Mouse (Mus musculus) limb, embryonic 11.5 days (tissue): ENCODE results near the gene Zfp263. TPM values are rescaled to one million over a fixed set of nuclear protein-coding genes. Genes with fewer than 3 reads are reported as not detected.

Experiments used
- ATAC-seq: fragments of 200-750 bp; cut with Nextera tagmentation; 2 replicates; pipeline ENCODE4 v1.8.0; 2017; ENCODE audit warnings: low read depth; ENCODE audit not compliant: insufficient number of reproducible peaks, low FRiP score, low TSS enrichment
- DNase-seq: peaks from one replicate; pipeline ENCODE4 v3.0.0-alpha.2; 2015; ENCODE audit warnings: low spot score
- H3K27ac ChIP-seq: fragments of 300-500 bp; sonication (generic); replicated peaks from 2 replicates; pipeline ENCODE4 v1.5.1; 2014; ENCODE audit warnings: low read depth, mild to moderate bottlenecking, low read length
- H3K27me3 ChIP-seq: fragments of 300-500 bp; sonication (generic); 2 replicates; pipeline ENCODE4 v1.6.1; 2014; ENCODE audit warnings: mild to moderate bottlenecking, low read length, mixed read lengths; ENCODE audit not compliant: control insufficient read depth, insufficient read depth
- H3K36me3 ChIP-seq: fragments of 300-500 bp; sonication (generic); 2 replicates; pipeline ENCODE4 v1.6.1; 2014; ENCODE audit warnings: mild to moderate bottlenecking, low read length, moderate library complexity, mixed read lengths; ENCODE audit not compliant: control insufficient read depth, insufficient read depth
- H3K4me1 ChIP-seq: fragments of 300-500 bp; sonication (generic); 2 replicates; pipeline ENCODE4 v1.6.1; 2014; ENCODE audit warnings: low read length, mixed read lengths; ENCODE audit not compliant: control insufficient read depth, insufficient read depth
- H3K4me2 ChIP-seq: fragments of 300-500 bp; sonication (generic); 2 replicates; pipeline ENCODE4 v1.6.1; 2014; ENCODE audit warnings: low read depth, mild to moderate bottlenecking, moderate library complexity; ENCODE audit not compliant: severe bottlenecking
- H3K4me3 ChIP-seq: fragments of 300-500 bp; sonication (generic); 2 replicates; pipeline ENCODE4 v1.5.1; 2014; ENCODE audit warnings: low read depth, low read length
- H3K9ac ChIP-seq: fragments of 300-500 bp; sonication (generic); 2 replicates; pipeline ENCODE4 v1.6.1; 2014; ENCODE audit warnings: mild to moderate bottlenecking, low read length
- H3K9me3 ChIP-seq: fragments of 300-500 bp; sonication (generic); 2 replicates; pipeline ENCODE4 v1.6.1; 2016; ENCODE audit warnings: low read length; ENCODE audit not compliant: control insufficient read depth
- WGBS: fragments of 180-500 bp; shearing (Covaris S2); extraction: QIAGEN DNeasy Blood & Tissue Kit; methylation state at CpG from one replicate; pipeline ENCODE4 v1.1.7; 2014; 5-methylcytosine and 5-hydroxymethylcytosine counted together
- polyA plus RNA-seq: library from polyadenylated mRNA; unstranded; fragments of >200 nt; fragmentation: Nextera tagmentation; extraction: Ambion mirVana; gene quantifications from 2 replicates; pipeline ENCODE4 v1.2.1, GENCODE M21; 2014

Zfp263 gene
- polyA plus RNA-seq, 1 experiment from 2014 or later = 27.5 TPM

DNA sequence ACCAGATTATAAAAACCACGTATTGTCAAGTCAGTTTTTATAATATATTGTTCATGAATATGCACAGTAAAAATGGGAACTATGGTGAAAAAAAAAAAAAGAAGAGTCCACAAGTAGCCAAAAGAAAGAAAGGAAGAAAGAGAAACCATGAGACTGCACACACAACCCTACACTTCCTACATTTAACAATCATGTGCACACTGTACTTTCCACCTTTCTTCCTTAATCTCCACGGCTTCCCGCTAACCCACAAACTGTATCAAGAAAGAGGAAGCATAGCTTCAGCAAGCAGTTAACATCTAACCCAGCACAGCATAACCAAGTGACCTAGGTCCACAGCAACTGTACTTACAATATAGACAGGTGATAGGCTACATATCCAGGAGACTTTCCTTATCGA, 11.3 kb upstream of the Zfp263 start:
- 91% methylated on average over 4 of the region's 4 CpGs for WGBS
- Histone ChIP-seq H3K9me3 (no peaks in the 10 kb centered on the region), H3K36me3 (no peaks in the 10 kb centered on the region), H3K9ac (no peak overlapping the region), H3K4me2 (no peak overlapping the region), H3K27ac (no peak overlapping the region), H3K4me3 (no peak overlapping the region), H3K4me1 (no peaks in the 10 kb centered on the region), H3K27me3 (no peaks in the 10 kb centered on the region)
- DNase-seq (no peak), ATAC-seq (no peak)

DNA sequence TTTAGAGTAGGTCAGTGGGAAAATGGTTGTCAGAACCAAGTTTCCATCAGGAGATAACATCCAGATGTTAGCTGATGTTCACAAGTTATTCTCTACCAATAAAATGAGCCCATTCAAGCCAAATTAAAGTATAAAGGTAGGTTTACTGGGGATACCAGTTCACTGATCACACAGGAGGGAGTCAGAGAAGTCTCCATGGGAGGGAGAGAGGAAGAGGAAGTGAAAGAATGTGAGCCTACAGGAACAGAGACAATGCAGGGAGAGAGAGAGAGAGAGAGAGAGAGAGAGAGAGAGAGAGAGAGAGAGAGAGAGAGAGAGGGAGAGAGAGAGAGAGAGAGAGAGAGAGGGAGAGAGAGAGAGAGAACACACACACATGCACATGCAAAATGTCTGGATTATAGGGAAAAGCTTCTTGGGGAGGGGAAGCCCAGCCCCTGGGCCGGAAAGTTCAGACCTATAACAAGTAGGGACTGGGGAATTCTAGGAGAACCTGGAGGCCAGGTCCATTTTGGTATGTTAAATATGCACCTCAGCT, 10.6 kb upstream of the Zfp263 start:
- H3K9ac ChIP-seq = no peak overlapping the region
- no peak overlapping the region for H3K4me3 ChIP-seq
- no peak for ATAC-seq
- H3K27me3 ChIP-seq = no peaks in the 10 kb centered on the region
- no peak overlapping the region for H3K4me2 ChIP-seq
- H3K27ac ChIP-seq = no peak overlapping the region
- H3K4me1 ChIP-seq = no peaks in the 10 kb centered on the region
- WGBS = 67% methylated on average over 1 of the region's 1 CpGs
- no peak for DNase-seq
- no peaks in the 10 kb centered on the region for H3K36me3 ChIP-seq
- H3K9me3 ChIP-seq = no peaks in the 10 kb centered on the region

DNA sequence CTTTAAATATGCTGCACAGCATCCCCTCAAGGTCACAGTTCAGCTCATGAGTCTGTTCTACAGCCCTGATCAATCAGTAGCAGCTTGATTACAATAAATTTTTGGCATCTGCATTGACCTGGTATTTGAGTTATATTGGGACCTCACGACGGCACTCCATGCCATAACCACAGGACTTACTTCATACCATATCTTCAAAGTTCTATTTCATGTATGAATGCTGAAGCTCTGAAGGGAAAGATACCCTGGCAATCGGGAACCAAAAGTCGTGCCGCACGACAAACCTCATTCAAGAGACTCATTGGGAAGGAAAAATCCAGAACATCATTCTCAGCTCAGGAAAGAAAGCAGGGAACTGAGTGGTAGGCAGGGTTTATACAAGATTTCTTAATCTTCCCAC, 1.4 kb upstream of the Zfp263 start:
- Histone ChIP-seq H3K9ac (no peak overlapping the region), H3K27ac (no peak overlapping the region), H3K27me3 (no peaks in the 10 kb centered on the region), H3K4me2 (no peak overlapping the region), H3K9me3 (no peaks in the 10 kb centered on the region), H3K36me3 (peaks cover 3% of the 10 kb centered on the region; the same call in 1 of the 2 replicates), H3K4me1 (peaks cover 9% of the 10 kb centered on the region), H3K4me3 (no peak overlapping the region)
- 98% methylated on average over 6 of the region's 6 CpGs for WGBS
- DNase-seq (no peak), ATAC-seq (no peak)

DNA sequence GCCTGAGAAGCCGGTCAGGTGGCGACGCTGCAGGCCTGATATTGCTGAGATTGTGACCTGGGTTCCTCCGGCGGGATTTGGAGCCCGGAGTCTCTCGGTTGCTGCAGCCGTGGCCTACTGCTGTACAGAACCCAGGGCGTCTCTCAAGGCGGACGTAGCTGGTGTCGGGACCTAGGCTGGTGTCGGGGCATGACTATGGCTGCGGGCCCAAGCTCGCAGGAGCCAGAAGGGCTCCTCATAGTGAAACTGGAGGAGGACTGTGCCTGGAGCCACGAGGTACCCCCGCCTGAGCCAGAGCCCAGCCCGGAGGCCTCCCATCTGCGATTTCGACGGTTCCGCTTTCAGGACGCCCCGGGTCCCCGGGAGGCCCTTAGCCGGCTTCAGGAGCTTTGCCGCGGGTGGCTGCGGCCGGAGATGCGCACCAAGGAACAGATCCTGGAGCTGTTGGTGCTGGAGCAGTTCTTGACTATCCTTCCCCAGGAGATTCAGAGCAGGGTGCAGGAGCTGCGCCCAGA, 350 bp downstream of the Zfp263 start:
- DNase-seq (no peak), ATAC-seq (no peak)
- Histone ChIP-seq H3K27me3 (no peaks in the 10 kb centered on the region), H3K9me3 (peaks cover 5% of the 10 kb centered on the region; the same call in 1 of the 2 replicates), H3K9ac (peak overlapping the region; percentile 79), H3K36me3 (peaks cover 18% of the 10 kb centered on the region), H3K27ac (0 out of 2 replicates have a peak overlapping the region, but pooled peaks have one; percentile 43), H3K4me2 (peak overlapping the region; percentile 89), H3K4me1 (peaks cover 9% of the 10 kb centered on the region), H3K4me3 (peak overlapping the region; percentile 79)
- under 1% methylated on average over 32 of the region's 32 CpGs for WGBS

DNA sequence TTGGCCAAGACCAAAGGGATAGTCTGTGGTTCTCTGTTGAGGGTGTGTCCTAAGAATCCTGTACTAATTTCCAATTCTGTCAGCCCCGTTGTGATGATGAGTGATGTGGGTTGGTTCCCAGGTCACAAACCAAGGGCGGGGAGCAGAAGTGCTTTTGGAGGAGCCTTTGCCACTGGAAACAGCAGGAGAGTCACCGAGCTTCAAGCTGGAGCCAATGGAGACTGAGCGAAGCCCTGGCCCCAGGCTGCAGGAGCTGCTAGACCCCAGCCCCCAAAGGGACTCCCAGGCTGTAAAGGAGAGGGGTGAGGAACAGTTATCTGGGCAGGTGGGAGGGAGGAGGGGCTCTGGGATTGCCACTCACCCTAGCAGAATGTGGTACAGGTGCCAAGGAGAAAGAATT, 1.8 kb downstream of the Zfp263 start:
- peak overlapping the region; percentile 89 for H3K4me2 ChIP-seq
- H3K4me3 ChIP-seq = no peak overlapping the region
- no peak overlapping the region for H3K9ac ChIP-seq
- peaks cover 8% of the 10 kb centered on the region; the same call in 1 of the 2 replicates for H3K9me3 ChIP-seq
- WGBS = 80% methylated on average over 4 of the region's 4 CpGs
- H3K27ac ChIP-seq = no peak overlapping the region
- DNase-seq (no peak), ATAC-seq (no peak)
- peaks cover 9% of the 10 kb centered on the region for H3K4me1 ChIP-seq
- H3K27me3 ChIP-seq = no peaks in the 10 kb centered on the region
- H3K36me3 ChIP-seq = peaks cover 30% of the 10 kb centered on the region

DNA sequence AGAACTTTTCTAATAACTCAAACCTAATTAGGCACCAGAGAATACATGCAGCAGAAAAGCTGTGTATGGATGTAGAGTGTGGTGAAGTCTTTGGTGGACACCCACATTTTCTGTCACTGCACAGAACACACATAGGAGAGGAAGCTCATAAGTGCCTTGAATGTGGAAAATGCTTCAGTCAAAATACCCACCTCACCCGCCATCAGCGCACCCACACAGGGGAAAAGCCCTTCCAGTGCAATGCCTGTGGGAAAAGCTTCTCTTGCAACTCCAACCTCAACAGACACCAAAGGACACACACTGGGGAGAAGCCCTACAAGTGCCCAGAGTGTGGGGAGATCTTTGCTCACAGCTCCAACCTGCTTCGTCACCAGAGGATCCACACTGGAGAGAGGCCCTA, 5.1 kb downstream of the Zfp263 start:
- Histone ChIP-seq H3K4me2 (no peak overlapping the region), H3K9me3 (peaks cover 8% of the 10 kb centered on the region; the same call in 1 of the 2 replicates), H3K27me3 (no peaks in the 10 kb centered on the region), H3K9ac (no peak overlapping the region), H3K4me3 (no peak overlapping the region), H3K4me1 (peaks cover 9% of the 10 kb centered on the region), H3K27ac (no peak overlapping the region), H3K36me3 (peaks cover 40% of the 10 kb centered on the region)
- no peak for DNase-seq
- 99% methylated on average over 3 of the region's 3 CpGs for WGBS
- no peak for ATAC-seq

DNA sequence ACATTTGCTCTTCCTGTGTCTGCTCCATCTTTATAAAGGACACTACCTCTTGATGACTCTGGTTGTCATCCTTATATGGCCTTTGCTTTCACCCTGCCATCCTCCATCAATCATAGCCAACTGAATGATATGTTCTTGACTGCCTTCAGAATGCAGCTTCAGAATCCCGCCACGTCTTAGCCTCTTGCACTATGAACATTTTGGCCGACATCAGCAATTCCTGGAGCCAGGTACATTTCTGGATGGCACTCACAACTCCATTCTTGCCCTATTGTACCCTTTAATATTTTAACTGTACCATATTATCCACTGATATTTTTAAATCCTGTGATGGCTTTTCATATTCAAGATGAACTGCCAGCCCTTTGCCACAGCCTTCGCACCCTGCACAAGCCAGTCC, 27.7 kb downstream of the Zfp263 start:
- Histone ChIP-seq H3K27ac (no peak overlapping the region), H3K9me3 (no peaks in the 10 kb centered on the region), H3K9ac (no peak overlapping the region), H3K36me3 (no peaks in the 10 kb centered on the region), H3K4me3 (no peak overlapping the region), H3K4me1 (no peaks in the 10 kb centered on the region), H3K27me3 (no peaks in the 10 kb centered on the region), H3K4me2 (no peak overlapping the region)
- DNase-seq (no peak), ATAC-seq (no peak)
- WGBS = 95% methylated on average over 4 of the region's 4 CpGs

DNA sequence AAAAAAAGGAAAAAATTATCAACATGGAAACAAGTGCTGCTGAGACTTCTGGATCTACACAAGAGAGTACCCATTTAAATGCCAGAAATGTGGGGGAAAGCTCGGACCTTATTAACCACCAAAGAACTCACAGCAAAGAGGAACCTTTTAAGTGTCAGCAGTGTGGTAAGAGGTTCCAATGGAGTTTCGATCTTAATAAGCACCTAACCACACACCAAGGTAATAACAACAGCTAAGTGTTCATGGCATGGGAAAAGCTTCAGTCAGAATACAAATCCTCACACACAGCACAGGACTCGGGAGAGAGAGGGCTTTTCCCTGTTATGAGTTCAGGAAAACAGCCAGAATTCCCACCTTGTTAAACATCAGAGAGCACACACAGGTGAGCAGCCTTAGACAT, 32.5 kb downstream of the Zfp263 start:
- no peaks in the 10 kb centered on the region for H3K27me3 ChIP-seq
- no peak overlapping the region for H3K4me3 ChIP-seq
- H3K27ac ChIP-seq = no peak overlapping the region
- H3K4me2 ChIP-seq = no peak overlapping the region
- DNase-seq = no peak
- ATAC-seq = no peak
- H3K36me3 ChIP-seq = no peaks in the 10 kb centered on the region
- 75% methylated on average over 3 of the region's 3 CpGs for WGBS
- H3K9ac ChIP-seq = no peak overlapping the region
- H3K4me1 ChIP-seq = no peaks in the 10 kb centered on the region
- H3K9me3 ChIP-seq = no peaks in the 10 kb centered on the region

DNA sequence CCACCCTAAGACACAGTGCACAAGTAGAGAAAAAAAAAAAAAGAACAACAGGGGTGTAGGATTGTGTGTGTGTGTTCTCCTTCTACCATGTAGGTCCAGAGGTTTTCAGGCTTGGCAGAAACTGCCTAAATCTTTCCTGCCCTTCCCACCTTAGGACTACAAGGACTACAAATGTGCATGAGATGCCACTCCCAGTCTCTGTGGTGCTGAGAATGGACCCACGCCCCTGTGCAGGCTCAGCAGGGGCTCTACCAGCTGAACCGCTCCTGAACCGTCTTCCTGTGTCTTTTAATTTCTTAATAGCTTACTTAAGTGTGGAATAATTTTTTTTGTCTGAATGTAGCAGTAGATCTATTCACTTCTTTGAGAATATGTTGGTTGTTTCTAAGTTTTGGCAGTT, 34.1 kb downstream of the Zfp263 start:
- Histone ChIP-seq H3K27ac (no peak overlapping the region), H3K27me3 (no peaks in the 10 kb centered on the region), H3K4me1 (no peaks in the 10 kb centered on the region), H3K36me3 (no peaks in the 10 kb centered on the region), H3K9me3 (no peaks in the 10 kb centered on the region), H3K9ac (no peak overlapping the region), H3K4me2 (no peak overlapping the region), H3K4me3 (no peak overlapping the region)
- 72% methylated on average over 3 of the region's 3 CpGs for WGBS
- ATAC-seq (no peak), DNase-seq (no peak)
